Mouse (Mus musculus) megakaryocyte, embryonic 14.5 days (primary cell): ENCODE measurements around the gene Aunip.

ENCODE experiments used
- FLI1 ChIP-seq: IDR thresholded peaks from 2 replicates; pipeline ENCODE4 v1.6.1; 2012; ENCODE audit warnings: low read length, inconsistent platforms, mixed read lengths
- GATA1 ChIP-seq: IDR thresholded peaks from 3 replicates; pipeline ENCODE4 v1.6.1; 2012; ENCODE audit warnings: mixed read lengths, low read length, inconsistent platforms, borderline replicate concordance

DNA sequence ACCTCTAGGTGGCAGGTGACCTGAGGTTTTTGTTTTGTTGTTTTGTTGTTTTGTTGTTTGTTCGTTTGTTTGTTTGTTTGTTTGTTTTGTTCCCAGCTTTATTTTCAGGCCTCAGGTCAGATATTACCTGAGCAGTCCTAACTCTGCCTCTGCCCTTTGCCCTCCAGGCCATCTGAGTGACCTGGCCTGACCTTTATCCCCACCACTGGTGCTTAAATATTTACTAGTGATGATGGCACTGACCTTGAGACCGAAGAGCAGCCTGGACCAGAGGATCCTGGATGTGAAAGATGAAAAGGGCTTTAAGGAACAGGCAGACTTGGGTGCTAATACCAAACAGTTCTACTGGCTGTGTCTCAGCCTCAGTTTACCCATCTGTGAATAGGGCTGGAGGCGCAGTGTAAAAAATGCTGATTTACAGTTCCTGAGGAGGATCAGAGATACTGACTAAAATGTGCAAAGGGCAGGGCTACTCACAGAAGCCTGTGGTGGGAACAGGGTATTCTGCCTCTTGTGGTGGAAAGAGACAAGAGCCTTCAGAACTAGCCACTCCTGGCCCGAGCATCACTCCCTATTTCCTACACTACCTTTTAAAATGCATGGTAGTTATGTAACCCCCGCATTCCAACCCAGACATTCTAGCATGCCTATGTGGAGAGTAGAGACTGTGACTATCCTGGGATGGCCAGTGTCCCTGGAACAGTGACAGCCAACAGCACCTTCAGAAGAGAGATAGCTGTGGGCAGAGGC, 25.5 kb upstream of the Aunip start:
- no peak for TF ChIP-seq GATA1
- TF ChIP-seq FLI1 = no peak
